Mouse (Mus musculus): ENCODE data around the gene Sort1.

GRCm38 (mm10) chr3:108282401-108283240, 1.3 kb upstream of the Sort1 start:
- TF ChIP-seq ZC3H11A (IDR thresholded peaks at IDR 0.05; ENCODE audit: borderline replicate concordance, low read depth, low read length), result no peak
- TF ChIP-seq CHD2 (IDR thresholded peaks at IDR 0.05; ENCODE audit: low read depth, low read length), result no peak
